Mouse (Mus musculus) MEL (cell line): ENCODE data around the gene Myo1c. TPM values are rescaled to one million over a fixed set of nuclear protein-coding genes. Genes with fewer than 3 reads are reported as not detected.

ENCODE experiments used
- DNase-seq: peaks from one replicate; pipeline ENCODE4 v3.0.0; 2011; ENCODE audit warnings: low read depth, low spot score
- H3K27ac ChIP-seq: 2 replicates; pipeline ENCODE4 v1.5.1; 2012; ENCODE audit warnings: low read depth, mild to moderate bottlenecking, control low read depth, low read length, moderate library complexity; ENCODE audit not compliant: control insufficient read depth
- H3K27me3 ChIP-seq, 2 experiments: fragments of 150-350 bp in 1 of 2; sonication (generic) in 1 of 2; 2 replicates each; pipeline ENCODE4 v1.6.1; 2012; ENCODE audit warnings: low read length in 2 of 2, mild to moderate bottlenecking in 2 of 2, improper control_type of control experiment in 1 of 2, moderate library complexity in 1 of 2; ENCODE audit not compliant: insufficient read depth in 2 of 2, control insufficient read depth in 1 of 2
- H3K36me3 ChIP-seq, 2 experiments: 2 replicates each; pipeline ENCODE4 v1.6.1; 2012 to 2014; ENCODE audit warnings: low read length in 2 of 2, improper control_type of control experiment in 1 of 2, inconsistent platforms in 1 of 2, mild to moderate bottlenecking in 1 of 2; ENCODE audit not compliant: insufficient read depth in 2 of 2, control insufficient read depth in 1 of 2
- H3K4me1 ChIP-seq, 2 experiments: fragments of 150-350 bp in 1 of 2; sonication (generic) in 1 of 2; 2 replicates each; pipeline ENCODE4 v1.6.1; 2012; ENCODE audit warnings: low read length in 2 of 2, improper control_type of control experiment in 1 of 2, mild to moderate bottlenecking in 1 of 2; ENCODE audit not compliant: insufficient read depth in 2 of 2, control insufficient read depth in 1 of 2
- H3K4me3 ChIP-seq, 2 experiments: fragments of 150-350 bp in 1 of 2; sonication (generic) in 1 of 2; 2 replicates each; pipeline ENCODE4 v1.5.1; 2012; ENCODE audit warnings: low read depth in 2 of 2, low read length in 2 of 2, mild to moderate bottlenecking in 2 of 2, moderate library complexity in 2 of 2, control low read depth in 1 of 2, improper control_type of control experiment in 1 of 2; ENCODE audit not compliant: control insufficient read depth in 1 of 2, insufficient read depth in 1 of 2
- H3K79me2 ChIP-seq: 2 replicates; pipeline ENCODE4 v1.6.1; 2012; ENCODE audit warnings: mild to moderate bottlenecking, low read length, moderate library complexity; ENCODE audit not compliant: control insufficient read depth, poor library complexity, insufficient read depth
- H3K9ac ChIP-seq: 2 replicates; pipeline ENCODE4 v1.6.1; 2012; ENCODE audit warnings: low read depth, mild to moderate bottlenecking, control low read depth, low read length, moderate library complexity; ENCODE audit not compliant: control insufficient read depth, poor library complexity, severe bottlenecking
- H3K9me3 ChIP-seq: fragments of 150-350 bp; sonication (generic); replicated peaks from 2 replicates; pipeline ENCODE4 v1.6.1; 2012; ENCODE audit warnings: mild to moderate bottlenecking, low read length, improper control_type of control experiment, moderate library complexity; ENCODE audit not compliant: insufficient read depth
- BHLHE40 ChIP-seq: IDR thresholded peaks from 2 replicates; pipeline ENCODE4 v1.6.1; 2012; ENCODE audit warnings: low read depth, mild to moderate bottlenecking, inconsistent platforms, low read length, improper control_type of control experiment, borderline replicate concordance
- CHD1 ChIP-seq: IDR thresholded peaks from 2 replicates; pipeline ENCODE4 v1.6.1; 2012; ENCODE audit warnings: low read depth, mild to moderate bottlenecking, inconsistent platforms, low read length, improper control_type of control experiment
- CHD2 ChIP-seq: IDR thresholded peaks from 2 replicates; pipeline ENCODE4 v1.6.1; 2011; ENCODE audit warnings: low read length, improper control_type of control experiment
- ELF1 ChIP-seq: IDR thresholded peaks from 2 replicates; pipeline ENCODE4 v1.6.1; 2014; ENCODE audit warnings: low read depth, mild to moderate bottlenecking, inconsistent platforms, low read length, improper control_type of control experiment, moderate library complexity
- ETS1 ChIP-seq: IDR thresholded peaks from 2 replicates; pipeline ENCODE4 v1.6.1; 2012; ENCODE audit warnings: low read depth, mild to moderate bottlenecking, inconsistent platforms, low read length, improper control_type of control experiment, moderate library complexity
- GATA1 ChIP-seq: IDR thresholded peaks from 2 replicates; pipeline ENCODE4 v1.6.1; 2011; ENCODE audit warnings: low read depth, low read length, improper control_type of control experiment
- HCFC1 ChIP-seq: IDR thresholded peaks from 2 replicates; pipeline ENCODE4 v1.6.1; 2012; ENCODE audit warnings: low read depth, mild to moderate bottlenecking, inconsistent platforms, low read length, improper control_type of control experiment, moderate library complexity
- JUND ChIP-seq: IDR thresholded peaks from 2 replicates; pipeline ENCODE4 v1.6.1; 2011; ENCODE audit warnings: low read depth, mild to moderate bottlenecking, improper control_type of control experiment, low read length
- KAT2A ChIP-seq: conservative IDR thresholded peaks from 2 replicates; pipeline ENCODE4 v1.6.1; 2012; ENCODE audit warnings: low read depth, low read length, improper control_type of control experiment, inconsistent platforms
- MAFK ChIP-seq: IDR thresholded peaks from 2 replicates; pipeline ENCODE4 v1.6.1; 2011; ENCODE audit warnings: low read depth, mild to moderate bottlenecking, low read length, improper control_type of control experiment, borderline replicate concordance
- MAX ChIP-seq: IDR thresholded peaks from 2 replicates; pipeline ENCODE4 v1.6.1; 2011; ENCODE audit warnings: low read length, improper control_type of control experiment
- MAZ ChIP-seq: IDR thresholded peaks from 2 replicates; pipeline ENCODE4 v1.6.1; 2012; ENCODE audit warnings: low read depth, mild to moderate bottlenecking, inconsistent platforms, low read length, improper control_type of control experiment
- MEF2A ChIP-seq: IDR thresholded peaks from 2 replicates; pipeline ENCODE4 v1.6.1; 2014; ENCODE audit warnings: low read depth, mild to moderate bottlenecking, inconsistent platforms, low read length, improper control_type of control experiment; ENCODE audit not compliant: poor library complexity, insufficient replicate concordance, severe bottlenecking; ENCODE audit errors: extremely low read depth
- MXI1 ChIP-seq: IDR thresholded peaks from 2 replicates; pipeline ENCODE4 v1.6.1; 2011; ENCODE audit warnings: mild to moderate bottlenecking, low read depth, low read length, improper control_type of control experiment
- MYB ChIP-seq: IDR thresholded peaks from 2 replicates; pipeline ENCODE4 v1.6.1; 2011; ENCODE audit warnings: mild to moderate bottlenecking, low read depth, low read length, improper control_type of control experiment
- MYC ChIP-seq: IDR thresholded peaks from 2 replicates; pipeline ENCODE4 v1.6.1; 2011; ENCODE audit warnings: low read depth, mild to moderate bottlenecking, low read length, improper control_type of control experiment, moderate library complexity
- NELFE ChIP-seq: IDR thresholded peaks from 2 replicates; pipeline ENCODE4 v1.6.1; 2011; ENCODE audit warnings: low read depth, low read length, improper control_type of control experiment
- NRF1 ChIP-seq: IDR thresholded peaks from 2 replicates; pipeline ENCODE4 v1.6.1; 2014; ENCODE audit warnings: low read depth, mild to moderate bottlenecking, inconsistent platforms, low read length, improper control_type of control experiment, moderate library complexity; ENCODE audit not compliant: poor library complexity, insufficient read depth, severe bottlenecking
- POLR2A ChIP-seq, 2 experiments: IDR thresholded peaks; 2 replicates each; pipeline ENCODE4 v1.6.1; 2011 to 2012; ENCODE audit warnings: low read length in 2 of 2, mild to moderate bottlenecking in 2 of 2, control low read depth in 1 of 2, improper control_type of control experiment in 1 of 2, low read depth in 1 of 2, moderate library complexity in 1 of 2; ENCODE audit not compliant: control insufficient read depth in 1 of 2, insufficient read depth in 1 of 2, poor library complexity in 1 of 2
- POLR2AphosphoS2 ChIP-seq: IDR thresholded peaks from 2 replicates; pipeline ENCODE4 v1.6.1; 2011; ENCODE audit warnings: low read length, improper control_type of control experiment
- RAD21 ChIP-seq: IDR thresholded peaks from 2 replicates; pipeline ENCODE4 v1.6.1; 2011; ENCODE audit warnings: mild to moderate bottlenecking, low read depth, low read length, improper control_type of control experiment
- RCOR1 ChIP-seq: IDR thresholded peaks from 2 replicates; pipeline ENCODE4 v1.6.1; 2012; ENCODE audit warnings: low read depth, mild to moderate bottlenecking, inconsistent platforms, low read length, improper control_type of control experiment
- SIN3A ChIP-seq: IDR thresholded peaks from 2 replicates; pipeline ENCODE4 v1.6.1; 2012; ENCODE audit warnings: low read length, improper control_type of control experiment, inconsistent platforms
- TBP ChIP-seq: IDR thresholded peaks from 2 replicates; pipeline ENCODE4 v1.8.0; 2011; ENCODE audit warnings: low read depth, low read length, improper control_type of control experiment
- TCF12 ChIP-seq: IDR thresholded peaks from 2 replicates; pipeline ENCODE4 v1.6.1; 2014; ENCODE audit warnings: low read depth, mild to moderate bottlenecking, inconsistent platforms, low read length, improper control_type of control experiment, moderate library complexity
- UBTF ChIP-seq: IDR thresholded peaks from 2 replicates; pipeline ENCODE4 v1.6.1; 2012; ENCODE audit warnings: low read depth, mild to moderate bottlenecking, inconsistent platforms, low read length, improper control_type of control experiment, moderate library complexity, borderline replicate concordance; ENCODE audit not compliant: insufficient read depth
- USF1 ChIP-seq: IDR thresholded peaks from 2 replicates; pipeline ENCODE4 v1.6.1; 2014; ENCODE audit warnings: low read depth, mild to moderate bottlenecking, inconsistent platforms, low read length, improper control_type of control experiment, moderate library complexity
- USF2 ChIP-seq, 2 experiments: IDR thresholded peaks; 2 replicates each; pipeline ENCODE4 v1.6.1; 2011 to 2012; ENCODE audit warnings: improper control_type of control experiment in 2 of 2, low read length in 2 of 2, borderline replicate concordance in 1 of 2, inconsistent platforms in 1 of 2, low read depth in 1 of 2, mild to moderate bottlenecking in 1 of 2; ENCODE audit not compliant: insufficient read depth in 1 of 2
- ZC3H11A ChIP-seq: IDR thresholded peaks from 2 replicates; pipeline ENCODE4 v1.6.1; 2012; ENCODE audit warnings: low read depth, mild to moderate bottlenecking, inconsistent platforms, low read length, improper control_type of control experiment
- ZMIZ1 ChIP-seq: IDR thresholded peaks from 2 replicates; pipeline ENCODE4 v1.6.1; 2012; ENCODE audit warnings: low read depth, mild to moderate bottlenecking, inconsistent platforms, low read length, improper control_type of control experiment, moderate library complexity
- polyA plus RNA-seq, 2 experiments: library from polyadenylated mRNA; stranded (reverse) in 1 of 2; unstranded in 1 of 2; fragments of >175 nt in 1 of 2; fragments of >200 nt in 1 of 2; gene quantifications; 2 replicates each; pipeline versions ENCODE4 v1.2.1 to v1.2.4; 2012; ENCODE audit warnings: low replicate concordance in 2 of 2, low read depth in 1 of 2; ENCODE audit not compliant: insufficient read length in 2 of 2, insufficient read depth in 1 of 2, missing spikeins in 1 of 2
- total RNA-seq: library from RNA; depleted of rRNA; stranded (reverse); fragments of 300-350 nt; gene quantifications from 2 replicates; pipeline ENCODE4 v1.2.3, GENCODE M21; 2012

Gene Myo1c
- total and polyA plus RNA-seq, 3 experiments: 33.2 to 45.6 TPM; not detected in 1

DNA sequence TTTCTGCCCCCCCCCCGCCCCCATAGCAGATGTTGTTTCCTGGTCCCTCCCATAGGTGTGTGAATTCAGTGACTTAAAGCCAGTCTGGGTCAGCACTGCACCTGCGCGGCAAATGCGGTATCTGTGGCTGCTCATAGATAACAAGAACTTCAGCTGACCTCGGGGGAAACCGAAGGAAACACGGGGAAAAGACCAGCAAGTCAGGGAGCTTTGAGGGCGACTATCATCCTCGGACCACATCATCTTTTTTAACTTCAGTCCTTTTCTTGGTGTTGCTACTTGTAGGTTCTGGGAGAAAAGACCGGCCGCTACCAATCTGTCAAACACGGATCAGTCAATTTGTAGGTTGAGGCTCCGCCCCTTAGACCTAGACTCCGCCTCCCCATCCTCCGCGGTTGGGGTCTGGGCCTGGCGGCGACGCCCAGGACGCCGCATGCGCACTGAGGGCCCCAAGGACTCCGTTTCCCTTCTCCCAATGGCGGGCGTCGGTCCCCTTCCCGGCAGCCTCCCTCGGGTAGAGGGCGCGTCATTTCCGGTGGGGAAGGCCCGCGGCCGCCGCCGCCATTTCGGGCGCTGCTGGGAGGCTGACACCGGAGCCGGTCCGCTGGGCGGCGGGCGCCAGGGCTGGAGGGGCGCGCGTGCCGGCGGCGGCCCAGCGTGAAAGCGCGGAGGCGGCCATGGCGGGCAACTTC is 28.6 kb downstream of the Myo1c start, which contains the start of gene Crk (continued):
- TF ChIP-seq POLR2A (IDR thresholded peaks at IDR 0.05; ENCODE audit: control insufficient read depth in 1 of 2, insufficient read depth in 1 of 2, low read depth in 1 of 2, low read length in 2 of 2, poor library complexity in 1 of 2): peak; percentile 91 to 98
- TF ChIP-seq USF1: peak; percentile 32
- no peak for TF ChIP-seq MYB
- TF ChIP-seq MEF2A: 0 out of 2 replicates have a peak, but pooled peaks have one; percentile 31
- TF ChIP-seq TBP: peak; percentile 64; the same call in 1 of the 2 replicates
- TF ChIP-seq TCF12: peak; percentile 63
- TF ChIP-seq MXI1: peak; percentile 77; the same call in 1 of the 2 replicates
- no peak for TF ChIP-seq JUND
- peak; percentile 96 for TF ChIP-seq HCFC1
- peak; percentile 88 for TF ChIP-seq GATA1

DNA sequence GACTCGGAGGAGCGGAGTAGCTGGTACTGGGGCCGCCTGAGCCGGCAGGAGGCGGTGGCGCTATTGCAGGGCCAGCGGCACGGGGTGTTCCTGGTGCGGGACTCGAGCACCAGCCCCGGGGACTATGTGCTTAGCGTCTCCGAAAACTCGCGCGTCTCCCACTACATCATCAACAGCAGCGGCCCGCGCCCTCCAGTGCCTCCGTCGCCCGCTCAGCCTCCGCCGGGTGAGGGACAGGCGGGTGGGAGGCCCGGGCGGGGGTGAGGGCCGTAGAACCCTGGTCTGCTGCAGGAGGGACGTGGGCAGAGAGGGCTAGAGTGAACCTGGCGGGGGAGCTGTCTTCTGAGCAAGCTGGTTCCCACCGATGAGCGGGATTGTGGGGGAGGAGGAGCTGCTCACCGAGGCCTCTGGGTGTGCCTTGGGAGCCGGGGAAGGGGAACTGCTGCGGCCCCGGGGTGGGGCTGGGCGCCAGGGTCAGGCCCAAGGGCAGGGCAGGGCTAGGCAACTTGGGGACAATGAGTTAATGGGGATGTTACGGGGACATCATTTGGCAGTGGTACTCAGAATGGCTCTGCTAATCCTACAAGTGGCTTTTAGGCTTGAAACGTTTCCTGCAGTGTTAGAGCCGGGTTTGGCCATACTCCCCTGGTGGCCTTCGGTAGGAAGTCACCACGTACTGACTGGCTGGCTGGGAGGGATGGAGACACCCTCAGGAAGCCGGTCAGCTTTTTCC is 29.3 kb downstream of the Myo1c start:
- peaks cover 9 to 14% of the 10 kb centered on the region in 2 experiments for H3K4me1 ChIP-seq
- H3K79me2 ChIP-seq: peaks cover 47% of the 10 kb centered on the region
- H3K4me3 ChIP-seq: peak overlapping the region; percentile 90 to 99
- H3K9ac ChIP-seq: peak overlapping the region; percentile 97
- H3K36me3 ChIP-seq: peaks cover 15 to 26% of the 10 kb centered on the region in 2 experiments
- DNase-seq: peak; percentile 85
- no peaks in the 10 kb centered on the region for H3K9me3 ChIP-seq
- no peaks in the 10 kb centered on the region for H3K27me3 ChIP-seq
- H3K27ac ChIP-seq: peak overlapping the region; percentile 86
- no peak for TF ChIP-seq CHD2
- TF ChIP-seq NELFE: no peak
- TF ChIP-seq RCOR1: no peak
- peak; percentile 74; the same call in 1 of the 2 replicates for TF ChIP-seq CHD1
- TF ChIP-seq UBTF: no peak
- TF ChIP-seq RAD21: no peak
- TF ChIP-seq POLR2AphosphoS2: 0 out of 2 replicates have a peak, but pooled peaks have one; percentile 7
- no peak for TF ChIP-seq ETS1
- TF ChIP-seq MAFK: no peak
- no peak for TF ChIP-seq USF2 (IDR thresholded peaks at IDR 0.05; ENCODE audit: borderline replicate concordance in 1 of 2, insufficient read depth in 1 of 2, low read depth in 1 of 2, low read length in 2 of 2)
- no peak for TF ChIP-seq ZC3H11A
- TF ChIP-seq KAT2A: no peak
- TF ChIP-seq SIN3A: peak; percentile 32
- TF ChIP-seq POLR2A (IDR thresholded peaks at IDR 0.05; ENCODE audit: control insufficient read depth in 1 of 2, insufficient read depth in 1 of 2, low read depth in 1 of 2, low read length in 2 of 2, poor library complexity in 1 of 2): no peak
- no peak for TF ChIP-seq USF1
- no peak for TF ChIP-seq MAX
- TF ChIP-seq ELF1: no peak; the same call in 1 of the 2 replicates
- no peak for TF ChIP-seq MYC
- no peak for TF ChIP-seq GATA1
- TF ChIP-seq MYB: no peak
- TF ChIP-seq NRF1: no peak
- TF ChIP-seq TBP: peak; percentile 64
- peak; percentile 73 for TF ChIP-seq MXI1
- peak; percentile 27; the same call in 1 of the 2 replicates for TF ChIP-seq MAZ
- 0 out of 2 replicates have a peak, but pooled peaks have one; percentile 27 for TF ChIP-seq JUND
- no peak for TF ChIP-seq ZMIZ1
- no peak for TF ChIP-seq BHLHE40
- no peak for TF ChIP-seq HCFC1
